Mouse (Mus musculus) ES-E14 (cell line): ENCODE results near the gene Tmem239. TPM values are rescaled to one million over a fixed set of nuclear protein-coding genes. Genes with fewer than 3 reads are reported as not detected.

Experiments used
- DNase-seq: peaks from one replicate; pipeline ENCODE4 v3.0.0-alpha.2; 2013; ENCODE audit warnings: low read depth, low spot score
- H3K27ac ChIP-seq: 2 replicates; pipeline ENCODE4 v1.5.1; 2012; ENCODE audit warnings: low read depth, mild to moderate bottlenecking, low read length, moderate library complexity, mixed read lengths; ENCODE audit not compliant: poor library complexity, insufficient read depth, severe bottlenecking
- H3K36me3 ChIP-seq: 2 replicates; pipeline ENCODE4 v1.6.1; 2012; ENCODE audit warnings: mild to moderate bottlenecking, low read length, moderate library complexity, mixed read lengths; ENCODE audit not compliant: control insufficient read depth, poor library complexity, insufficient read depth, severe bottlenecking
- H3K4me1 ChIP-seq, 2 experiments: fragments of 150-350 bp in 1 of 2; sonication (generic) in 1 of 2; 2 replicates each; pipeline ENCODE4 v1.6.1; 2012; ENCODE audit warnings: low read length in 2 of 2, mild to moderate bottlenecking in 1 of 2, mixed read lengths in 1 of 2; ENCODE audit not compliant: control insufficient read depth in 2 of 2, insufficient read depth in 2 of 2, poor library complexity in 1 of 2
- H3K4me3 ChIP-seq, 2 experiments: fragments of 150-350 bp in 1 of 2; sonication (generic) in 1 of 2; 2 replicates each; pipeline ENCODE4 v1.5.1; 2012; ENCODE audit warnings: low read length in 2 of 2, low read depth in 1 of 2, mild to moderate bottlenecking in 1 of 2, mixed read lengths in 1 of 2; ENCODE audit not compliant: insufficient read depth in 1 of 2, poor library complexity in 1 of 2, severe bottlenecking in 1 of 2
- H3K9ac ChIP-seq: 2 replicates; pipeline ENCODE4 v1.6.1; 2012; ENCODE audit warnings: low read depth, mild to moderate bottlenecking, low read length, mixed read lengths; ENCODE audit not compliant: poor library complexity, insufficient read depth, severe bottlenecking
- H3K9me3 ChIP-seq: fragments of 150-350 bp; sonication (generic); 2 replicates; pipeline ENCODE4 v1.6.1; 2012; ENCODE audit warnings: low read depth, mild to moderate bottlenecking, low read length; ENCODE audit not compliant: control insufficient read depth, insufficient read depth
- CHD2 ChIP-seq: IDR thresholded peaks from 2 replicates; pipeline ENCODE4 v1.6.1; 2014; ENCODE audit warnings: mild to moderate bottlenecking, low read depth, low read length, inconsistent platforms
- HCFC1 ChIP-seq: IDR thresholded peaks from 2 replicates; pipeline ENCODE4 v1.6.1; 2012; ENCODE audit warnings: low read length, inconsistent platforms, borderline replicate concordance; ENCODE audit not compliant: insufficient read depth
- MAFK ChIP-seq: IDR thresholded peaks from 2 replicates; pipeline ENCODE4 v1.6.1; 2014; ENCODE audit warnings: mild to moderate bottlenecking, low read depth, low read length, inconsistent platforms; ENCODE audit not compliant: insufficient read depth
- ZC3H11A ChIP-seq: IDR thresholded peaks from 2 replicates; pipeline ENCODE4 v1.6.1; 2012; ENCODE audit warnings: low read depth, mild to moderate bottlenecking, inconsistent platforms, low read length, borderline replicate concordance
- ZNF384 ChIP-seq: IDR thresholded peaks from 2 replicates; pipeline ENCODE4 v1.6.1; 2012; ENCODE audit warnings: low read depth, low read length, inconsistent platforms
- in situ Hi-C, 2 experiments: fragments of 600-800 bp; cut with MboI; formaldehyde crosslinking; loops; one replicate each; pipeline ENCODE4 v1.15.1; 2025; ENCODE audit warnings: low sequenced_read_pairs in 2 of 2, inconsistent platforms in 1 of 2; ENCODE audit not compliant: unreplicated experiment in 2 of 2
- total RNA-seq: library from RNA; depleted of rRNA; stranded (reverse); fragments of 300-350 nt; gene quantifications from 2 replicates; pipeline ENCODE4 v1.2.3, GENCODE M21; 2012

Gene Tmem239
- total RNA-seq, 1 experiment: not detected

DNA sequence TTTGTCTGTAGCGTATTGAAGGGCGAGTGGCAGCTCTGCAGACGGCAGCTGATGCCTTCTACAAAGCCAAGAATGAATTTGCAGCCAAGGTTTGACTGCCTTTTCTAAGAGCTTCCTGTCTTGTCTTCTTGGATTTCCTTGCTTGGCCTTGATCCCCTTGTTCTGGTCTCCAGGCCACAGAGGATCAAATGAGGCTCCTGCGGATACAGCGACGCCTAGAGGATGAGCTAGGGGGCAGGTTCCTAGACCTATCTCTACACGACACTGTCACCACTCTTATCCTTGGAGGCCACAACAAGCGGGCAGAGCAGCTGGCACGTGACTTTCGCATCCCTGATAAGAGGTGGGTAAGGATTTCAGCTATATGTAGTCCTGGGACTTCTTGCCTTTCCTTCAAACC lies 35.9 kb downstream of the Tmem239 start:
- H3K27ac ChIP-seq: no peak overlapping the region
- H3K4me1 ChIP-seq: no peaks in the 10 kb centered on the region
- DNase-seq: no peak
- TF ChIP-seq CHD2: no peak
- TF ChIP-seq ZC3H11A: no peak
- TF ChIP-seq HCFC1: no peak
- TF ChIP-seq ZNF384: no peak
- TF ChIP-seq MAFK: no peak
- peaks cover 64% of the 10 kb centered on the region for H3K36me3 ChIP-seq
- no peaks in the 10 kb centered on the region for H3K9me3 ChIP-seq
- in situ Hi-C loops: no loop called here
- no peak overlapping the region for H3K4me3 ChIP-seq
- H3K9ac ChIP-seq: no peak overlapping the region

- Histone ChIP-seq H3K9ac (no peak overlapping the region), H3K36me3 (peaks cover 10% of the 10 kb centered on the region), H3K4me1 (no peaks in the 10 kb centered on the region), H3K27ac (no peak overlapping the region), H3K4me3 (no peak overlapping the region), H3K9me3 (no peaks in the 10 kb centered on the region)
- in situ Hi-C loops: no loop called here
- no peak for TF ChIP-seq HCFC1
- no peak for TF ChIP-seq MAFK
- TF ChIP-seq ZNF384: no peak
- TF ChIP-seq ZC3H11A: no peak
- TF ChIP-seq CHD2: no peak
- no peak for DNase-seq
Observed at GRCm38 (mm10) chr2:130448449-130448848, 42.2 kb downstream of the Tmem239 start.

DNA sequence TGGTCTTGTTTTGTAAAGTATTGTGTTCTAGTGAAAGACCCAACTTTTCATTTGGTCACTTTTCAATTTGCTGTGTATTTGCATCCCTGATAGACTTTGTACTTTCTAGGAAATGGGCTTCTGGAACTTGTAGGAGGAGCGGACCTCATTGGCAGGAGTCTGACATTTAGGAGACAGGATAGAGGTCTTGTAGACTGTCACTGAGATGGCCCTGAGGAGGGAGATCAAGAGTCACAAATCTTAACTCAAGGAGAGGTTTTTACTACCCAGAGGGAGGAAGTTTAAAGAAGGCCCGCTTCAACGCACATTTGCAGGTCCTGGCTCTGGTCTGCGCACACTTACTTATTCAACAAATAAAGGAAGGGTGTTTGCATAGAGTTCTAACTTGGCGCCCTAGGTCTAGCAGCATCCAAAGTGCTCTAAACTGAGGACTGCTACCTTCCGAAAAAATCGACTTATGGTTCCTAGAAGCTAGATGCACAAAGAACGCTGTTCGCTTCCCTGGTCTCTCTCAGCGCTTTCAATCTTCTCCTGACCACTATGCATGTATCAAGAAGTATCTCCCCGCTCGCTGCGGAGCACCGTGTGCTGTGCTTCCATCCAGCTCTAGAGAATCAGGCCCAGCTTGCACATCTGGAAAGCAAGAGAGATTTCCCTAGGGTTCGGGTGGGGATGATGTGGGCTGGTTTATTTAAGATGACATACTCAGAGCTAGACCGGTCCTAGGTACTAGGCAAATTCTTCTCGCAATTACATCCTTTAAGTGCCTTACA lies 42.9 kb downstream of the Tmem239 start:
- H3K9ac ChIP-seq: no peak overlapping the region
- peak overlapping the region; percentile 85 to 96 for H3K4me3 ChIP-seq
- no peak for DNase-seq
- no peaks in the 10 kb centered on the region for H3K9me3 ChIP-seq
- peaks cover 5% of the 10 kb centered on the region for H3K36me3 ChIP-seq
- TF ChIP-seq MAFK (no peak), HCFC1 (no peak)
- no peaks in the 10 kb centered on the region for H3K4me1 ChIP-seq
- in situ Hi-C loops: no loop called here
- H3K27ac ChIP-seq: no peak overlapping the region

DNA sequence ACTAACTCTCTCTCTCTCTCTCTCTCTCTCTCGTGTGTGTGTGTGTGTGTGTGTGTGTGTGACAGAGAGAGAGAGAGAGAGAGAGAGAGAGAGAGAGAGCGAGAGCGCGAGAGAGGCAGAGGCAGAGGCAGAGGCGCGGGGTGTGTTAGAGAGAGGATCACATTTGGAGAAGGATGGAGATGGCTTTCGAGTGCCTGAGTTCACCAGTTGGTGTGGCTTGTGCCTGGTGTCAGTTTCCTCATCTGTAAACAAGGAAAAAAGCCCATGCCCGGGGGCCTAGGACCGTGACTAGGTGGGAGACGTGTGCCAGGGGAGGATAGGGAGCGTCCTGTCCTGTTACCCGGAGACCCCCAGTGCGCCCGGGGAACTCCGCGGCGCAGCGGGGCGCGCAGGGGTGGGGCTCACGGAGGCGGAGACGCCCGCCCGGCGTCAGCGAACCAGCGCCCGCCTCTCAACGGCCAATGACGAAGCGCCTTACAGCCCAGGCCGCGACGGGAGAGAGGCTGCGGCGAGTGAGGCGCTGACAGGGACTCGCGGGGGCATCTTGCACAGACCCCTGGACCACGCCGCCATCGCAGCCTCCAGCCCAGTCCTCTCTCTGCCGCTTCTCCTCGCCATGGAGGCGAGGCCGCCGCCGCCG lies 43.6 kb downstream of the Tmem239 start, which contains the start of gene Ptpra:
Gene Ptpra (plus strand): TSS at position 485 of the 640 bp plus-strand sequence.
- 0 out of 2 replicates have a peak, but pooled peaks cover 3% of the 10 kb centered on the region for H3K36me3 ChIP-seq
- TF ChIP-seq CHD2 (no peak), HCFC1 (0 out of 2 replicates have a peak, but pooled peaks have one; percentile 40)
- H3K9me3 ChIP-seq: no peaks in the 10 kb centered on the region
- peak within 1 kb of the TSS; percentile 85 to 96 for H3K4me3 ChIP-seq
- in situ Hi-C loops: no loop called here
- H3K9ac ChIP-seq: peak within 1 kb of the TSS; percentile 89
- DNase-seq: peak; percentile 69
- no peak within 1 kb of the TSS for H3K27ac ChIP-seq
- no peaks in the 10 kb centered on the region for H3K4me1 ChIP-seq
